Mouse (Mus musculus): ENCODE measurements around the gene St3gal3.

GRCm38 (mm10) chr4:118073128-118073527 is 61.6 kb downstream of the St3gal3 start:
- TF ChIP-seq POLR2A (IDR thresholded peaks at IDR 0.05; ENCODE audit: borderline replicate concordance, insufficient read depth, low read length) (no peak), CTCF (IDR thresholded peaks at IDR 0.05; ENCODE audit: borderline replicate concordance, insufficient read depth, low read depth, low read length) (no peak)

All from cerebellum, adult 2 months (tissue).